Mouse (Mus musculus) thymus, postnatal 36 days (tissue): ENCODE results near the gene Ccdc88c.

Source experiments
- DNase-seq, 2 experiments: peaks; one replicate each; pipeline ENCODE4 v3.0.0; 2022; ENCODE audit warnings: mixed read lengths in 2 of 2

Ccdc88c gene

DNA sequence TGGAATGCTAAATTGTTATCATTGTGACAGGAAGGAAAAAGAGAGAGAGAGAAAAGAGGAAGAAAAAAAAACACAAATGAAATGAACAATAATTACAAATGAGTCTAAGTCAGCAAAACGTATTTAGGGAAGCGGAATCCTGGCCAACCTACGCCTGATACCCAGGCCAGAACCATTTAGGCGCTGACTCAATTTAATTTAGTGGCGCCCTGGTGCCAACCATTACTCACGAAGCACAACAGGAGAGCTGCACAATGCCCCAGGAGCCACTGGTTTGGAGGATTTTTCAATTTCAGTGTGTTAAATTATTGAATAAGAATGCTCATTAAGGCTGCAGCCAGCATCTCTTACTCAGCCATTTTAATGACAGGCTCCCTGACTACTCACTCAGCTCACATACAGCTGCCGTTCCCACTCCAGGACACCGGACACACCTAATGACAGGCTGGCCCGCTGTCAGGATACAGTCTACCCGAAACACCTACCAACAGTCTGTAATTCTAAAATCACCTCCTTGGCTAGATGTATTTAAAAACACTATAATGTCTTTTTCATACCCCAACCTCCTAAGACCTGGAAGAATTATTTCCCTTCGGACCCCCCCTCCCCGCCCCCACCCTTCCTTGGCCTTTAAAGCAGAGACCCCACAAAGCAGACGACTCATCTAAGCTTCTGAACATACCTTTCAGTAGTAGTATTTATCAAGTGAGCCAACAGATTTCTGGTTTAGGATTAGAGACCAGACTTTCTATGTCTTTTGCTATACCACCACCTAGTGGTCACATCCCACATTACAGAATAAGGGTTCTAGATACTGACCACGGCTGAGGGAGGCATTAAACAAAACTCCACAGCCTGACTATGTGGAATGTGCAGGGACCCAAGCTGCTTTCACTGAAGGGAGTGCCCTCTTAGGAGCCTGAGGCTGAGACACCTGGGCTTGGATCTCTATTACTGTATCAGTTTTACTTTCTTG lies 102.9 kb downstream of the Ccdc88c start:
- no peak for DNase-seq

DNA sequence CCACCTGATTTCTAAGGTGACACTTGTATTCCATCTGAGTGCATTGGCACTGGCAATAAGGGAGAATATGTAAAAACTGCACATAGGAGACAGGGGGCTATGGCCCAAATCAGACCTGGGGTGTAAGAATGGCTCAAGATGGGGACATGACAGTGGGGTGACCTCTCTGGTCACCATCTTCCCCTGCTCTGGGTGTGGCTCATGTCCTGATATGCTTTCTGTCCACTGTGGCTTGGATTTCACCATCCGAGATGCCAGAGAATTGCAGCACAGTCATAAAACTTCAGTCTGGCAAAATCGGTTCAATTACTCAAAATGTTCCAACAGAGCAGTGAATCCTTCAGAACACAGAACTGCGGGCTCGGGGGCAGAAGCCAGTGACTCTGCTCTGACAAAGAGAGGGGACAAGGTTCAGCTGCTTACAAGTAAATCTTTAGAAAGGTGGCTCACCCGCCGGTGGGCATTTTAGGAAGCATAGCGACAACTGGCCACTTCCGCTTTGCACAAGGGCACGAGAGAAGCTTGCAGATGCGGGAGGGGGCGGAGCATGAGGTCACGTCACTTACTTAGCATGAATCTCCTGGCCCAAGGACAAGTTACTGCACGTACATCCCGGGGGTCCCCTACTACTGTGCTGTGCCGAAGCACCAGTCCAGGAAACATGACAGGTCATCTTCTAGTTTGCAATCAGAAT lies 104.1 kb downstream of the Ccdc88c start:
- no peak for DNase-seq

DNA sequence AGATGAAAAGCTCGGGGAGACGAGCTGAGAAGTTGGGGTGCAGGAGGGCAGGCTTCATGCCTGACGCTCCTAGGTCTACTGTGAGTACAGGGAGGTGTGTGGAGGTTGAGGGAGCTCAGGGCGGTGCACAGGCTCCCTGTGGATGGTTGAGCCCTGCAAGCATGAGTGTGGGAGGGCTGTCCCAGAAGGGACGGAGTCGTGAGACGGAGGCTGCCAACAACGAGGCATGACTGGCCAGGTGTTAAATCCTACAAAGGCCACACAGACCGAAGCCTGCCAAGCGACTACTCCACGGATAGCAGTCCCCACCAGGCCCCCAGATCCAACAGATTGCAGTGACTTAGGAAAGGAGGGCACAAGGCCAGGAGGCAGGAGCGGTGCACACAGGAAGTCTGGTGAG lies 118.1 kb downstream of the Ccdc88c start:
- DNase-seq: no peak

DNA sequence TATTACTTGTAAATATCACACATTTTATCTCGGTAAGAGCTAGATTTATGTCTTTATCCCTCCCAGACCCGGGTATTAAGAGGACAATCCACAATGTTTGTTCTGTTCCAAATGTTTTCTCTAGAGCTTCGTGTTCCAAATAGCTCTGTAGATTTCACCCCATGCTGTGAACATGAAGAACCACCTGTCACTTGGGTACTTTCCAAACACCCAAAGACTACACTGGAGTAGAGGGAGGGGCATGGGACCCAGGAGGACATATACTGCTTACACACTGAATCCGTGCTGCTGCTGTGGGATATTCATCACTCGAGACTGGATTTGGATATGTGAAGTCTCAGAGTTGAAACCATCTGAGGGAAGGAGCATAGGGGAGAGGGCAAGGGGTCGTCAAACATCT lies 119.1 kb downstream of the Ccdc88c start:
- no peak for DNase-seq

DNA sequence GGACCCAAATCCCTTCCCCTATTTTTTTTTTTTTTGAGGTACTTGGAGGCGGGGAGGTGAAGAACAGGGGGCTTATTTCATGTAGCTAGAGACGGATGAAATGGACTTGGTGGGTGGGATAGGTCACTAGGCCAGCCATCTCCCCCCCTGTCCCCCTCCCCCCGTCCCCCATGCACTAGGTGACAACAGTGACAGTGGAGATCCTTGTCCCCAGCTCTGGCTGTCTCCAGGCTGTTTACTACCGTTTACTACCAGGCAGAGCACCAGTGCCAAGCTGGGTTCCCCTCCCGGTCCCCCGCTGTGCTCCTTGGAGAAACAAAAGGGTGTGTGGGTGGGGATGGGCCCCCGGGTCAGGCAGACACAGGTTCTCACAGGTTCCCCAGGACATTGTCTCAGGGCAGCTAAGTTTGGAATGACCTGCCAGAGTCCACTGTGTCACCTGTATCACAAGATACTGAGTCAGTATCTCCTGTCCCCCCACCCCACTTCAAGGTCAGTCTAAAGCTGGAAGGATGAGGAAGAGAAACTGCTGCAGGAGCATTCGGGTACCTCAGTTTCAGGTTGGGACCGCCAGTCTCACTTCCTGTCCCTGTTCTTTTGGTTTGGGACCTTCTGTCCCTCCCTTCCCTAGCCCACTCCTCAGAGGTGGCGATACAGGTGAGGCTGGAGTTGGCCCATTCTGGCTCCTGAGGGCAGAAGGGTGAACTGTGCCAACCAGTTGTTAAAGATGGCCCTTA lies 120.4 kb downstream of the Ccdc88c start:
- no peak for DNase-seq

DNA sequence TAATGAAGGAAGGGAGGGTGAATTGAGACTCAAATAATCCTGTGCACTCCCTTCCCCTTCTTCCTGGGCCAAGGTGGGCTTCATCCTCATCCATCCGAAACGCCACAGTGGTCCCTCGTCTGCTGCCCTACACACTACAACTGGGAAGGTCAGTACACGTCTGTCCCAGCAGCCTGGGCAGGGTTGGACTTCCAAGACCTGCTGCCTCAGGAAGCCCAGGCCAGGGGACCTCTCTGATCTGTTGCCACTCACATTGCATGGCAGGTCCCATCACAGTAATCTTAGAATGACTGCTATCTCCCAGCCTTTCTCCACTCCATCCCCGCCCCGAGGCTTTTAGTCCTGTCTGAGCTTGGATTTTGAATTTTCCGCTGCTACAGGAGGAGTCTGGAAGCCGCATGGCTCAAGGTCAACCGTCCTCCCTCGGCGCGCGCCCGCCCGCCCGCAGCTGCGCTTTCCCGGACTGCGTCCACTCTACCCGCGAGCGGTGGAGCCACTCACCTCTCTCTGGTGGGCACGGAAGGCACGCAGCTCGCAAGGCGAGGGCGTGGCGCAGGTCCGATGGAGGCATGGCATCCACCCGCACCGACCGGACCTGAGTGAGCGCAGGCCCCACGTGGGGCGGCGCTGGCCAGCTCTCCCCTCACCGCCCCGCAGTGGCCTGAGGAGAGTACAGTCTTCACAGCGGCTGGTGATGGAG lies 121.1 kb downstream of the Ccdc88c start, which contains the start of gene Gpr68:
Gene Gpr68, minus strand, starts transcription at position 601 of the 700 bp plus-strand sequence.
- no peak for DNase-seq

DNA sequence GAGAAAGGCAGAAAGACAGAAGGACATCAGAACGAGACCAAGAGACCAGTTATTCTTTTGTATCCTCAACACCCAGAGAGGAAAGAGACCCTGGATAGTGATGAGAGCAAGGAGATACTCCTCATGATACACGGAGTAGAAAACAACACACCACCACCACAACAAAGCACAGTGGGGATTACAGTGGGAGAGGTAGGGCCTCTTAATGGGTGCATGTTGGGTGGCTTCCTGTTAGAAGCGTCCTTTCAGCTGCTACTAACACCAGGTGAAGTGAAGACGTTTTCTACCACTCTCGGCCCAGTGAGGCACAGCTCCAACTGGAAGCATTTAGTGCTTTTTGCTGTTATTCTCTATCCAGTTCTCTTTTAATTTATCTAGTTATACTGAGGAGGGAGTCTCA lies 122.0 kb downstream of the Ccdc88c start:
- DNase-seq: no peak

DNA sequence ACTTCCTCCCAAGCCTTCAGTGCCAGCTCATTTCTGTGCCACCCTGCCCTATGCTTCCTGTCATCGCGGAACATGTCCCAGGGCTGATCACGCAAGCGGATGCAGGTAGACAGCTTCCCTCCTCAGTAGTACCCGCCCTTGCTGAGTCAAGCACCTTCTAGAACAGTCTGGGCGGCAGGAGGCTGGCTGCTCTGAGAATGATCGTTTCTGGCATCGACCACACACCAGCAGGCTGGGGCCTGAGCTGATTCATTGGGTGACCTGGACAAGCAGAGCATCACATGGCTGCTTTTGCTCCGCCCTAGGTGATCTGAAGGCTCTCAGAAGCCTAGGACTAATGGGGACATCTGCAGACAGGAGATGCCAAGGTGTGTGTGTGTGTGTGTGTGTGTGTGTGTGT lies 125.1 kb downstream of the Ccdc88c start:
- DNase-seq: peak; percentile 59 to 77

DNA sequence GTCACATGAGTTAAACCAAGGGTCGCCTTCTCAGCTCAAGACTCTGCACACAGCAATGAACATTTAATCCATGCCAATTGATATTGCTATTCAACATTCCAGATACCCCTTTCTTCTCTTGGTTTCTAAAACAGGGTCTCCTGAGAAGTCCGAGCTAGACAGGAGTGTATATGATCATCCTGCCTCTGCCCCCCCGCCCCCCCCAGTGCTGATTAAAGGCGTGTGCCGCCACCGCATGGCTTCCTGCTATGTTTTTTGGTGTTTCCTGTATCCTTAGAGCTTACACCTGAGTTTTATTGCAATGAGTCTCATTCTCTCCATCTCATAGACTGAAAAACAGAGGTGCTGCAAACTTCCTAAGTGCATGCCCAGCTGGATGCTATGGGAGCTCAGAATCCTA lies 127.5 kb downstream of the Ccdc88c start:
- DNase-seq: no peak

DNA sequence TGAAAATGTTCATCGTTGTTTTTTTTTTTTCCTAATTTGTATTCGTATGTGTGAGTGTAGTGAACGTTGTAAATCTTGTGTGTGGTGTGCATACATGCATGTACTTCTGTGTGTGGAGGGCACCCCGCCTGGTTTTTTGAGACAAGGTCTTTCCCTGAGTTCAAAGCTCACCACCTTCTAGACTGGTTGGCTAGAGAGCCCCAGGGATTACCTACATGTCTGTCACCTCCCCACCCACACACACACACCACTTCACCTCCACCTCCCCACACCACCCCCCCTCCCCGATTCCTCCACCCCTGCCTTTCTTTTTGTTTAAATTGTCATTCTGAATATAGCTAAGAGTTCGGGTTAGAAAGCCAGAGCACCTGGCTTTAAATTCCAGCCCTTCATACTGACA lies 128.0 kb downstream of the Ccdc88c start:
- no peak for DNase-seq

DNA sequence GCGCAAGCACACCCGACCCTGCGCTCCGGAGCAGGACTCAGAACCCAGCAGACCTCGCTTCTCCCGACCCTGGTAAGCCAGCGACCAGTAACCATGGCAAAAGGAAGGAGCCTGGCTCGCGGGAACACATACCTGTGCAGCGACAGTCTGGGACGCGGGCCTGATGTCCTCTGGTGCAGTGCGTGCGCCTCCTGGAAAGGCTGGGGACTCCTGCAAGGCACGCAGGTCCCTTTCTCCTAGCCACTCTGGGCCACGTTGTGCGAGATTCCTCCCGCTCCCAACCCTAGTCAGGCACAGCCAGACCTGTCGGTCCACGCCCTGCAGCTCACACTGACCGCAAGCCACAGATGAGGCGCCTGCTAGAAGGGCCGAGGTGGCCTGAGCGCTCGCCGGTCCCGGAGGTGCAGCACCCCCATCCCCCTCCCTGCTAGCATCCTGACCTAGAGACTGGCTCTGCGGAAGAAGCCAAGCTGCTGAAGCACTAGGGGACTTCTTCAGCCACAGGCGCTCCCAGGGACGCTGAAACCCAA lies 129.7 kb downstream of the Ccdc88c start:
- DNase-seq: peak in 1 of 2 experiments; percentile 26

DNA sequence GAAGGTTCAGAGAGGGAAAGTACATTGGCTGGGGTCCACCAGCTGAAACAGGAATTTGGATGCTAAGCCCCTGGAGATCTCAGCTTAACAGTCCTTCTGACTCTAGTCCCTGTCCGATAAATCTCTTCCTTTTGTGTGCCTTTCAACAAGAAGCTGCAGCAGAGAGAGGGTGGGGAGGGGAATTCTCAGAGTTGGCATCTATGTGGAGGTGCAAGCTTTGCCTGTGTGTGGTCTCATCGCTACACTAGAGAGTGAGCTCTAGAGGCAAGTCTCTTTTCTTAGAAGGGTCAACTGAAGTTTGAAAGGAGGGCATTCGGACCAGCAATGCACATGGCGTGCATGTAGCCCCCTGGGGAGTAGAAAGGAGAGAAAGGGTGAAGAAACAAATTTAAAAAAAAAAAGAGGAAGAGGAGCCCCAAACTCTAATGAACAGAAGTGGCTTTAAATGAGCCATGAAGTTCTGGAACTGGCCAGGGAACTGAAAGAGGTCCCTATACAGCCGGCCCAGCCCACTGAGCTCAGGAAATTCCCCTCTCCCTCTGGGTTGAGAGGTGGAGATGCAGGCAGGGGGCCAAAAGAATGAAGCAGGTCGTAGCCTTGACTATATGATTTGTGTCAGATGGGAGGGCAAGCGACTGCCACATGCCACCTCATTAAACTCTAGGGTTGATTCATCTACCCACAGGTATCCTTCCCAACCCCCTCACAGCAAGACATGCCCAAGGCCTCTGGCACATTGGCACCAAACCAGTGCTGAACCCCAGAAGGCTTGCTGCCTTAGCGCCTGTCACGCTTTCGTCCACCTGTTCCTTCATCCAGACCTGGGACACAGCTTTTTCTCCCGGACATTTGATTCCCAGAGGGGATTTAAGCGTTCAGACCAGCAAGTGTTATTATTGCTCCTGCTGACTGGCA lies 130.9 kb downstream of the Ccdc88c start:
- DNase-seq: no peak

DNA sequence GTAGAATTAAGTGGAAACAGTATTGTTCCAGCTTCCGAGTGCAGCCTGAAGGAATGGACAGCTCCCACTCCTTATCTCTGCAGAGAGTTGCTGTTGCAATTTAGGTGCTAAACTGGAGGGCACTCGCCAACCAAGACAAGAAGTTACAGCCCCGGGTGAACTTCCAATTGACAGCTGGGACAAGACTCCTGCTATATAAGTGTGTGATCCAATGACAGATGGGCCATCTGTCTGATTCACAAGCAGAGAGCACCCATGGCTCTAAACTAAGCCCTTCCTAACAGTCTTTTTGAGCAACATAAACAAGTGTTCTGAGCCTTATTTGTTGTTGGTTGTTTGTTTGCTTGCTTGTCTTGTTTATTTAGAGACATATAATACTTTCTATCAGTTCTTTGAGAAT lies 132.2 kb downstream of the Ccdc88c start:
- DNase-seq: no peak

DNA sequence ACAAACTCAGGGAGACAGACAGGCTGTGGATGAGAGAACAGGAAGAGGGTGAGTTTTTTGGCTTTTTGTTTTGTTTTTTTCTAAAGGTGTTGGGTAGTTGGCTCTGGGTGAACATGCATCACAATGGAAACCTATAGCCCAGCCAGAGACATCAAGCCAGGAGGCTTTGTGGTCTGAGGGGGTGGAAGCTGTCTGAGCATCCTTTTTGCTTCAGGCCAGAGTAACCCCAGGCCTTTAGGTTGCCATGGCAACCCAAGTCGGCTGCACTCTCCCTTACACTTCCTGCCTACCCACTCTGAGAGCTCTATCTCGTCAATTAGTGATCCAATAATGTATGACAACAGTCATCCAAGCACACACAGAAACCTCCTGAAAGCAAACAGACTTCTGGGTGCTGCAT lies 133.4 kb downstream of the Ccdc88c start:
- peak in 1 of 2 experiments; percentile 44 for DNase-seq

DNA sequence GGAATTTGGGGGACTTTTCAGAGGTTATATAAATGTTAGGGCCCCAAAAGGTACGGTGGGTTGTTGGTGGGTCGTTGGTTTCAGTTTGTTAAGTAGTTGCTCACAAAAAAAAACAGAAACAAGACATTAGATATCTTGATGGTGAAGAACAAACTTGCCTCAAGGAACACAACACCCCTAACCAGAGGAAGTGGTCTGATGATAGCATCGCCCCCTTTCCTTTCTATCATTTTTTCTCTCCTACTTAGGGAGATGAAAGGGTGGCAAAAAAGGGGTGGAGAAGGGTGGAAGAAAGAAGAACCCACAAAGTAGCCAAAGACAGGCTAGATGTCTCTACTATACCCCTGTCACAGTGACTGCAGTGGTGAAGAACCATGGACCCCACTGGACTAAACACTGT lies 138.3 kb downstream of the Ccdc88c start:
- no peak for DNase-seq

DNA sequence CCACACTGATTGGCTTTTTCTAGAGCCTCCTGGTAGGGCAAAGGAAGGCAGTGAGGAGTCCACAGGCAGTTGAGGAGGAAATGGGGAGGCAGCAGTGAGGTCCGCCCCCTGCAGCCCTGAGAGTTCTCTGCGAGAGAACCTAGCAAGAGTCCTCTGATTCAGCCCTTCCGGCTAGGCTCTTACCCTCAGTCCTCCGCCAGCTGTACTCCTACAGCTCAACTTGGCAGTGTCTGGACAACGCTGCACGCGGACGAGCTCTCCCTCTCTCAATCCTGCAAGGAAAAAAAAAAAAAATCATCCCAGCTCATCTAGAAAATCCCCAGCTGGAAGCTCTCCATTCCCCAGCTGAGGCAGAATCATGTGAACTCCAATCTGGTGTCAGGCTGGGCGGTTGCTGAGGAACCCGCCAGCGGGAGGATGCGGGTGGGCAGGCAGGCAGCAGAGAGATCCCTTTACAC lies 141.0 kb downstream of the Ccdc88c start:
- DNase-seq: peak; percentile 29 to 44

DNA sequence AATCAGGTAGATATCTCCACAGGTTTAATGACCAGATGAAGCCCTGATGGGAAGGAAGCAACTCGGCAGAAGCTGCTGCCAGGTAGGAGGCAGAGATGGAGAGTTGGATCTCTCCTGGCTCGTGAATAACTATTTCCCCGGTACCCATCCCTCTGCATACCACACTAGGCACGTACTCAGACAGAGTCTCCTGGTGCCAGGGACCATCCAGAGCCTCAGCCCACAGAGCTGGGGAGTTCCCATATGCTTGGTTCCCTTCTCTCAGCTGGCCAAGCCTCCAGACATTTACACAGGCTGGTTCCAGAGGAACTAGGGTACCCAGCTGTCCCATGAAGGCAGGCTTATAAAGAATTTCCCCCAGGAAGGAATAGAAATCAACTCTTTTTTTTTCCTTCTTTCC lies 142.0 kb downstream of the Ccdc88c start:
- no peak for DNase-seq

DNA sequence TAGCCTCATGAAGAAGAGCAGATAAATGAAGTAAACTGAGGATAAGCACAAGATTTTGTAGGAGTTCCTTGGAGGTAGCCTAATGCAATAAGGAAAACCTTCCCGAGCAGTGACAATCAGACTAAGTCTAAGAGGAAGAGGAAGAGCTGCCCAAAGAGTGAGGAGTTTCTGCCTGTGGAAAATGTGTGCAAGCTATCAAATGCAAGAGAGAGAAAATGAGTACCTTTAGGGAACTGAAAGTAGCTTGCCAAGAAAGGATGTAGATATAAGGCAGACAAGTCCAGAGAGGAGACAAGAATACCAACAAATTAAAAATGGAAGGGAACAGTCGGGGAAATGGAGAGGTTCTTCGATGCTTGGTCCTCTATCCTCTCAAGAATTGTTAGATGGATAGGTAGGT lies 143.3 kb downstream of the Ccdc88c start:
- no peak for DNase-seq

DNA sequence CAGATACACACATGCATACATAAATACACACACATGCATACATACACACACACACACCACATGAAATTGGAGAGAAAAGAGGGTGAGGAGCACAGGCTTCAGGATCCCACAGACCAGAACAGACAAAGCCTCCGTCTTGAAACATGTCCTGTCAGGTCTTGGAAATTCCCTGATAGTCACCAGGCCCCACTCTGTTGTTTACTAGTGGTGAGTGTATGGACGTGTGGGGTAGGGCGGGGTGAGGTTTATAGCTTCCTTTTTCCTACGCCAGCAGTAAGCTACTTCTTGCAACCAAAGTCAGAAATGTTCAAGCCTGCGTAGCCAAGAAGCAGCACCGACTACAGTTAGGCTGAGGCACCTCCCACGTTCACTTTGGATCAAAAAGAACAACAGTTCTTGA lies 145.7 kb downstream of the Ccdc88c start:
- no peak for DNase-seq

DNA sequence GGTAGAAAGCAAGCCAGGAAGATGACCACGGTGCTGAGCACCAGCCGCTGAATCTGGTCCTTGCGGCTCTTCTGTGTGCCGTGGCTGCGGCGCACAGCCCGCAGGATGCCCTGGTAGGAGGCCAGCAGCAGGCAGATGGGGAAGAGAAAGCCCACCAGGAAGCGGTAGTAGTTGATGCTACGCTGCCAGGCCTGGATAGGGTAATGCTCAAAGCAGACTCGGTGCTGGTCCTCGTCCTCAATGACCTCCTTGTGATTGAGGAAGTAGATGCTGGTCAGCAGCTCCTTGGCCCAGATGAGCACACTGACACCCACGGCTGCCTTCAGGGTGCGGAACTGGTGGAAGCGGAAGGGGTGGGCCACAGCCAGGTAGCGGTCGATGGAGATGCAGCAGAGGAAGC lies 150.3 kb downstream of the Ccdc88c start:
- DNase-seq: no peak

DNA sequence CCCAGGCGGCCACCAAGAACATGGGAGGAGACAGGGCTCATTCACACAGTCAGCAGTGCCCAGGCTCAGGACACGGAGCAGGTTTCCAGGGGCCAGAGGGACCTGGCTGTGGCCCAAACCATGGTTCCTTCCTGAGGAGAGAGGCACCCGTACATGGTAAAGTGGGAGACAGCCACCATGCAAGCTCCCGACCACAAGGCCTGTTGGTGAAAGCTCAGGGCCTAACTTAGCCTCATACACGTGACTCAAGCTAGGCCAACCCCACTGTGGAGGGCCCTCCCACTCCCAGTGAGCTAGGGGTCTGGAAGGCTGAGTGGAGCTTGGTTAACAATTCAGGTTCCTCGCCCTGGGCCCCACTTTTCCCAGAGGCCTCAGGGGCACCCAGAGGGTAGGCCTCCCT lies 150.9 kb downstream of the Ccdc88c start:
- DNase-seq: no peak
